8 mouse cellular contexts compared by ENCODE assay signal in the genomic region with DNA sequence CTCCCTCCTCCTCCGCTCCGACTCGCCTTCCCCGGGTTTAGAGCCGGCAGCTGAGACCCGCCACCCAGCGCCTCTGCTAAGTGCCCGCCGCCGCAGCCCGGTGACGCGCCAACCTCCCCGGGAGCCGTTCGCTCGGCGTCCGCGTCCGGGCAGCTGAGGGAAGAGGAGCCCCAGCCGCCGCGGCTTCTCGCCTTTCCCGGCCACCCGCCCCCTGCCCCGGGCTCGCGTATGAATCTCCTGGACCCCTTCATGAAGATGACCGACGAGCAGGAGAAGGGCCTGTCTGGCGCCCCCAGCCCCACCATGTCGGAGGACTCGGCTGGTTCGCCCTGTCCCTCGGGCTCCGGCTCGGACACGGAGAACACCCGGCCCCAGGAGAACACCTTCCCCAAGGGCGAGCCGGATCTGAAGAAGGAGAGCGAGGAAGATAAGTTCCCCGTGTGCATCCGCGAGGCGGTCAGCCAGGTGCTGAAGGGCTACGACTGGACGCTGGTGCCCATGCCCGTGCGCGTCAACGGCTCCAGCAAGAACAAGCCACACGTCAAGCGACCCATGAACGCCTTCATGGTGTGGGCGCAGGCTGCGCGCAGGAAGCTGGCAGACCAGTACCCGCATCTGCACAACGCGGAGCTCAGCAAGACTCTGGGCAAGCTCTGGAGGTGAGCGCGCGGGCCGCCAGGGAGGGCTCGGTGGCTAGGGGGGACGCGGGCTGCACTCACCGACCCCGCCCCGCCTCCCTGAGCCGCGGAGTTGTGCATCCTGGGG. TPM values are rescaled to one million over a fixed set of nuclear protein-coding genes. Genes with fewer than 3 reads are reported as not detected.
DNase-seq lines count a peak whose midpoint lies in the region; ATAC-seq and TF ChIP-seq lines count a peak whose summit lies in the region.

No protein-coding gene starts in this region.

- peak; percentile 10; the same call in 1 of the 2 replicates for ATAC-seq in stomach, embryonic 14.5 days (ENCODE audit: insufficient number of reproducible peaks, insufficient read depth, low FRiP score, low read depth)

- no peaks in the 10 kb centered on the region for H3K9me3 ChIP-seq in stomach, embryonic 14.5 days (ENCODE audit: control insufficient read depth, low read depth, low read length)

- H3K4me1 ChIP-seq in lung, adult 2 months (ENCODE audit: control insufficient read depth, insufficient read depth, low read length), result peaks cover 8% of the 10 kb centered on the region
- H3K4me1 ChIP-seq in stomach, embryonic 14.5 days (ENCODE audit: control insufficient read depth, insufficient read depth, low read length), result peaks cover 14% of the 10 kb centered on the region; the same call in 1 of the 2 replicates

- H3K4me2 ChIP-seq in stomach, embryonic 14.5 days (replicated peaks; ENCODE audit: low read depth, low read length), result peak overlapping the region; percentile 89

- no peak for DNase-seq in lung, adult 2 months
- no peak for DNase-seq in lung, postnatal 25 days (ENCODE audit: low spot score)
- DNase-seq in brain, embryonic 14.5 days (ENCODE audit: low read depth), result peak; percentile 73
- peak; percentile 47 to 64 for DNase-seq in gastrocnemius, postnatal 4 days (ENCODE audit: low spot score in 2 of 2)
- DNase-seq in kidney, postnatal 10 days, result peak; percentile 69
- peak; percentile 6 for DNase-seq in lung, postnatal 36 days
- no peak for DNase-seq in spleen, adult 18-20 months

- H3K9ac ChIP-seq in stomach, embryonic 14.5 days (replicated peaks; ENCODE audit: low read depth, low read length), result peak overlapping the region; percentile 72

- no peak for TF ChIP-seq CTCF in lung, adult 2 months (IDR thresholded peaks at IDR 0.05; ENCODE audit: insufficient read depth, low read length)
- no peak for TF ChIP-seq CTCF in brain, embryonic 14.5 days (IDR thresholded peaks at IDR 0.05; ENCODE audit: borderline replicate concordance, extremely low read depth, insufficient read depth, insufficient read length)

- peak overlapping the region; percentile 92 for H3K27ac ChIP-seq in stomach, embryonic 14.5 days (ENCODE audit: low read length)

- no peaks in the 10 kb centered on the region; the same call in 1 of the 2 replicates for H3K36me3 ChIP-seq in stomach, embryonic 14.5 days (ENCODE audit: control insufficient read depth, insufficient read depth, low read length)

- 0 out of 2 replicates have a peak, but pooled peaks cover 3% of the 10 kb centered on the region for H3K27me3 ChIP-seq in stomach, embryonic 14.5 days (ENCODE audit: control insufficient read depth, insufficient read depth, low read length)

- peak overlapping the region; percentile 48 for H3K4me3 ChIP-seq in lung, adult 2 months (replicated peaks; ENCODE audit: extremely low read depth, low read depth, low read length)
- peak overlapping the region; percentile 84 for H3K4me3 ChIP-seq in stomach, embryonic 14.5 days (ENCODE audit: low read depth, low read length)

- under 1% methylated on average over 75 of the region's 75 CpGs for WGBS in lung, adult 2 months
- under 1% methylated on average over 70 of the region's 75 CpGs for WGBS in stomach, embryonic 14.5 days

- no peak for TF ChIP-seq POLR2A in lung, adult 2 months (IDR thresholded peaks at IDR 0.05; ENCODE audit: borderline replicate concordance, extremely low read depth, low read depth, low read length)
- no peak for TF ChIP-seq POLR2A in brain, embryonic 14.5 days (IDR thresholded peaks at IDR 0.05; ENCODE audit: borderline replicate concordance, extremely low read depth, insufficient read depth, insufficient read length, poor library complexity, severe bottlenecking)

RNA-seq across cellular contexts. Expression of gene Sox9, which starts 0.5 kb away (rescaled TPM):
- 0.96 and 1.3 TPM in 2 replicates for polyA plus RNA-seq in lung, adult 2 months (2012; rRNA removed)
- polyA plus RNA-seq in brain, embryonic 14.5 days (2012; rRNA removed), result 24.1 and 33.2 TPM in 2 replicates
- 1 to 10 TPM; 3.1 to 4.0 TPM for total RNA-seq in gastrocnemius, postnatal 4 days (2021)
- polyA plus RNA-seq in stomach, embryonic 14.5 days (2014; fragmentation: Nextera tagmentation; extraction: Ambion mirVana), result 35.2 and 41.2 TPM in 2 replicates

Comparison
In these comparisons a context has a peak if more than half of its experiments do, and no peak if none do; other contexts are left out.
1. DNase-seq: peak in brain, embryonic 14.5 days (single experiment), gastrocnemius, postnatal 4 days (2 of 2), kidney, postnatal 10 days (single experiment) and lung, postnatal 36 days (single experiment); none in lung, adult 2 months (single experiment), lung, postnatal 25 days (single experiment) and spleen, adult 18-20 months (0 of 2).
2. RNA of gene Sox9, which starts 0.5 kb away (polyA plus RNA-seq): 35.2 to 41.2 TPM in stomach, embryonic 14.5 days and 24.1 to 33.2 TPM in brain, embryonic 14.5 days; 0.96 to 1.3 TPM in lung, adult 2 months; every median in the first group is over 10 times any median in the second.